Mouse (Mus musculus): ENCODE results near the gene Mageb3.
"Not testable (repeated sequence)": the region's sequence is repeated elsewhere in the genome, so short reads cannot be mapped to it uniquely, and the experiment has no call there.

Gene Mageb3

GRCm38 (mm10) chr2:121955765-121956223 is at the start of gene Mageb3, which contains the start of gene Ctdspl2:
TSS of gene Mageb3 (minus strand) at chr2:121956092.
TSS of gene Ctdspl2 (plus strand) at chr2:121956001.
- DNase-seq (ENCODE audit: low read depth, low spot score) = peak; percentile 92

GRCm38 (mm10) chr2:121995738-121996137 is 39.8 kb upstream of the Mageb3 start:
- DNase-seq (ENCODE audit: low read depth, low spot score) = no peak

- no peak for DNase-seq (ENCODE audit: low read depth, low spot score)
Measured at GRCm38 (mm10) chr2:121957216-121957792, 1.4 kb upstream of the Mageb3 start.

- DNase-seq (ENCODE audit: low read depth, low spot score) = peak; percentile 91
Measured at GRCm38 (mm10) chr2:121956224-121957018, 529 bp upstream of the Mageb3 start.

- no peak for DNase-seq (ENCODE audit: low read depth, low spot score)
Measured at GRCm38 (mm10) chr2:121954971-121955656, 778 bp downstream of the Mageb3 start.

- DNase-seq (ENCODE audit: low read depth, low spot score) = no peak
Measured at GRCm38 (mm10) chr2:121943364-121943763, 12.5 kb downstream of the Mageb3 start.

- not testable (repeated sequence) for DNase-seq (ENCODE audit: low read depth, low spot score)
Measured at GRCm38 (mm10) chr2:121937624-121938023, 18.3 kb downstream of the Mageb3 start.

GRCm38 (mm10) chr2:121916047-121916970 is 39.6 kb downstream of the Mageb3 start:
- DNase-seq (ENCODE audit: low read depth, low spot score) = no peak

GRCm38 (mm10) chr2:121909975-121910374 is 45.9 kb downstream of the Mageb3 start:
- no peak for DNase-seq (ENCODE audit: low read depth, low spot score)

Data from brain, embryonic 18.5 days (tissue).